ENCODE assay signal across 13 mouse cellular contexts in the genomic region with DNA sequence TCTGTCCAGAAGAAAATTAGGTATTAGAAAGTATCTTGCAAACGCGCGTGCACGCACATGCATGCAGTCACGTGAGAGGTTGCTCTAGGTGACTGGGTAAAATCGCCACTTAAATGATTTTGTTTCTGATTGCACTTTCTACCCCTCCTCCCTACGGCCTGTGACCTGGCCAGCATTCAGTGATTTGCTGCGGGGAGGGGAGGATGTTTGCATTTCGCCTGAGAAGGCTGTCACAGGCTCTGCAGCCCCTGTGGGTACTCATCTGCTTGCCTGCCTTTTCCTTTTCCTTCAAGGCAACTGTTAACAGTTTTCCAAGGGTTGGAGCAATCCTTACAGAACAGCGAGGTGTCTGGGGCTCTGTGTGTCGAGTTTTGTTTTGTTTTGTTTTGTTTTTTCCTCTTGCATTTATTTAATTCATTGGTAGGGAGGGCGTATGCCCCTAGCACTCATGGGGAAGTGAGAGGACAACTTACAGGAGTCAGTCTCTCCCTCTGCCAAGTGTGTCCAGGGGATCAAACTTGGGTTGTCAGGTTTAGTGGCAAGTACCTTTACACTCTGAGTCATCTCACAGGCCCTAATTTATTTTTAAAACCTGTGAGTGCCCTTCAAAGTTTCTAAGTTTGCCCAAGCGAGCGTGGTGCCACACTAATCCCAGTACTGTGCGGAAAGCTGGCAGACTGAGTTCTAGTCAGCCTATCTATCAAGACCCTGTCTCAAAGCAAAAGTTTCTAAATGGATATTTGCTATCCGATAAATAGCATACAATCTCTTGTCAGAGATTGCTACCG. TPM values are rescaled to one million over a fixed set of nuclear protein-coding genes. Genes with fewer than 3 reads are reported as not detected.
A peak's percentile ranks its signal among the peaks of the same experiment; 100 is the strongest.
DNase-seq lines count a peak whose midpoint lies in the region; ATAC-seq and TF ChIP-seq lines count a peak whose summit lies in the region.
"Had no signal": no experiment of that assay in that cellular context is flagged by ENCODE, and none has a peak within 500 bp of the region (broad histone marks: within the 10 kb centered on the region; RNA-seq: fewer than 3 reads in every experiment).

No protein-coding gene starts in this region.

- no peaks in the 10 kb centered on the region for H3K36me3 ChIP-seq in kidney, embryonic 15.5 days
- H3K36me3 ChIP-seq in heart, postnatal 0 days (replicated peaks; ENCODE audit: control insufficient read depth, insufficient read depth, low read length): no peaks in the 10 kb centered on the region

- peak overlapping the region; percentile 3; the same call in 1 of the 2 replicates for H3K4me3 ChIP-seq in kidney, embryonic 15.5 days (replicated peaks)
- H3K4me3 ChIP-seq in heart, postnatal 0 days (ENCODE audit: low read depth, low read length): no peak overlapping the region
- H3K4me3 ChIP-seq: erythroblast, embryonic 14.5 days had no signal

- H3K4me2 ChIP-seq in kidney, embryonic 15.5 days: peak overlapping the region; percentile 41
- peak overlapping the region; percentile 15; the same call in 1 of the 2 replicates for H3K4me2 ChIP-seq in heart, postnatal 0 days (ENCODE audit: low read depth, low read length)

- no peak for TF ChIP-seq EP300 in heart, postnatal 0 days (IDR thresholded peaks at IDR 0.05; ENCODE audit: low read depth)

- 22% methylated on average over 17 of the region's 17 CpGs for WGBS in kidney, embryonic 15.5 days
- 47% methylated on average over 17 of the region's 17 CpGs for WGBS in heart, postnatal 0 days

- no peak for DNase-seq in kidney, postnatal 14 days
- DNase-seq in embryo, embryonic 10 days (ENCODE audit: low spot score): peak; percentile 51
- peak; percentile 37 for DNase-seq in embryo, embryonic 11 days
- DNase-seq in heart, postnatal 0 days (ENCODE audit: low spot score): no peak
- no peak for DNase-seq in adrenal gland, adult 18-20 months (ENCODE audit: low spot score in 2 of 2)
- DNase-seq in adrenal gland, adult 2 months: no peak
- DNase-seq: cerebellum, adult 18-20 months; kidney, postnatal 36 days; spleen, adult 18-20 months; thymus, adult 2 months had no signal

- peaks cover 46% of the 10 kb centered on the region for H3K4me1 ChIP-seq in kidney, embryonic 15.5 days
- H3K4me1 ChIP-seq in heart, postnatal 0 days (ENCODE audit: control insufficient read depth, insufficient read depth): peaks cover 13% of the 10 kb centered on the region

- no peak for TF ChIP-seq CTCF in heart, postnatal 0 days (IDR thresholded peaks at IDR 0.05; ENCODE audit: low read depth)

- ATAC-seq in kidney, embryonic 15.5 days (replicated peaks; ENCODE audit: low FRiP score): peak; percentile 61; the same call in 1 of the 2 replicates
- ATAC-seq in heart, postnatal 0 days (ENCODE audit: insufficient read depth, low read depth): peak; percentile 55; the same call in 1 of the 2 replicates

- H3K9ac ChIP-seq in kidney, embryonic 15.5 days: no peak overlapping the region
- 0 out of 2 replicates have a peak overlapping the region, but pooled peaks have one; percentile 20 for H3K9ac ChIP-seq in heart, postnatal 0 days (replicated peaks; ENCODE audit: low read depth, low read length)
- H3K9ac ChIP-seq: liver, embryonic 14.5 days had no signal

- peak overlapping the region; percentile 84 for H3K27ac ChIP-seq in kidney, embryonic 15.5 days
- peak overlapping the region; percentile 52 for H3K27ac ChIP-seq in heart, postnatal 0 days (ENCODE audit: low read depth)
- H3K27ac ChIP-seq: liver, embryonic 14.5 days had no signal

- no peaks in the 10 kb centered on the region for H3K27me3 ChIP-seq in kidney, embryonic 15.5 days
- no peaks in the 10 kb centered on the region for H3K27me3 ChIP-seq in heart, postnatal 0 days (ENCODE audit: control insufficient read depth, insufficient read depth, low read length)

- H3K9me3 ChIP-seq in kidney, embryonic 15.5 days (replicated peaks): no peaks in the 10 kb centered on the region
- H3K9me3 ChIP-seq in heart, postnatal 0 days (replicated peaks; ENCODE audit: control insufficient read depth, low read length): no peaks in the 10 kb centered on the region; the same call in 1 of the 2 replicates

RNA-seq across cellular contexts. Expression of a gene that starts 47.2 kb away (rescaled TPM):
- 51.6 and 54.7 TPM in 2 replicates for polyA plus RNA-seq in kidney, embryonic 15.5 days (2015; fragmentation: Nextera tagmentation; extraction: Ambion mirVana)
- total RNA-seq in heart, postnatal 0 days (2014; rRNA removed; ENCODE audit: low replicate concordance): 14.8 and 32.9 TPM in 2 replicates
- polyA plus RNA-seq in heart, postnatal 0 days (2015; fragmentation: Nextera tagmentation; extraction: Ambion mirVana): 70.5 and 73.4 TPM in 2 replicates
- 10 to 100 TPM; 11.4 to 13.5 TPM for total RNA-seq in adrenal gland, adult 18-20 months (2021)
- total RNA-seq in adrenal gland, adult 2 months (2021): 10 to 100 TPM; 16.1 to 22.6 TPM
- polyA plus RNA-seq in adrenal gland, adult 2 months (2012; rRNA removed): 12.6 and 19.5 TPM in 2 replicates

Comparison
In these comparisons a context has a peak if more than half of its experiments do, and no peak if none do; other contexts are left out.
1. DNase-seq: peak in embryo, embryonic 10 days (single experiment) and embryo, embryonic 11 days (single experiment); none in kidney, postnatal 14 days (single experiment), heart, postnatal 0 days (single experiment), adrenal gland, adult 18-20 months (0 of 2) and adrenal gland, adult 2 months (single experiment).